Comparison of ENCODE assay signal across 8 mouse cellular contexts in the genomic region with DNA sequence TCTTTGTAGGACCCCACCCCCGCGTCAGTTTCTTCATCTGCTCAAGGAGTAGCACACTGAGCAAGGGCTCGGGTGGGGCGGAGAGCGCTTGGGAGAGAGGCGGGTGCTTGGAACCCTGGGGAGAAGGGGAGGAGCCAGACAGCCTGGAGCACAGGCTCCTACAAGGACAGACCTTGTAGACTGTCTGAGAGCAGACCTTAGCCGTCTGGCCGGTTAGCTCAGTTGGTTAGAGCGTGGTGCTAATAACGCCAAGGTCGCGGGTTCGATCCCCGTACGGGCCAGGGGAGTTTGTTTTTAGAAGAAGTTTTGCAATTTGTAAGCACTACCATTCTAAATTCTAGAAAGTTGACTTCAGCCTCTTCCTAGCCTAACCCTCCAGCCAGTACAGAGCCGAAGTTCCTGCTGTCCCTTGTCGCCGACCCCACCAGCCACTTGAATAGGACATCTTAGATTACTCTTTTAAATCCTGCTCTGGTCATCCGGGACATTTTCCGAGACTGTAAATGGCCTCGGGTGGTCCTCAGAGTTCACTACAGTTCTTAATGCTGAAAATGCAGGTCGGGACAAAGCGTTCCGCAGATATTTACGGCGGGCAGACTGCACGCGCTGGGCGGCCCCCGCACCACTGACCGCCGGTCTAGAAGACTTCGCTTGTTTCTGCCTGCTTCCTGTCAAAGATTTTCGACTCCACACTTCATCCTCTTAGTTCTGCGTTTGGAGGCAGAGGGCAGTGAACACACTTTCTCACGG. TPM values are rescaled to one million over a fixed set of nuclear protein-coding genes. Genes with fewer than 3 reads are reported as not detected.
A peak's percentile ranks its signal among the peaks of the same experiment; 100 is the strongest.
DNase-seq lines count a peak whose midpoint lies in the region; ATAC-seq lines count a peak whose summit lies in the region.

No protein-coding gene starts in this region.

- peak; percentile 93 for DNase-seq in MN1 (ENCODE audit: low spot score)
- peak; percentile 85 to 88 for DNase-seq in cerebellum, postnatal 10 days
- DNase-seq in frontal cortex, postnatal 10 days (ENCODE audit: low spot score in 2 of 2) = peak; percentile 67 to 79
- peak; percentile 66 to 82 for DNase-seq in layer of hippocampus, postnatal 25 days (ENCODE audit: extremely low spot score in 1 of 2, low spot score in 1 of 2)
- peak; percentile 95 for DNase-seq in lung, postnatal 25 days (ENCODE audit: low spot score)
- DNase-seq in retina, embryonic 14.5 days (ENCODE audit: low spot score) = peak; percentile 95
- peak; percentile 88 to 93 for DNase-seq in urinary bladder, adult 18-20 months (ENCODE audit: low spot score in 2 of 2)

- peak; percentile 75 for ATAC-seq in hindbrain, embryonic 12.5 days (ENCODE audit: low FRiP score)

- H3K9ac ChIP-seq in hindbrain, embryonic 12.5 days = peak overlapping the region; percentile 39

- no peaks in the 10 kb centered on the region for H3K36me3 ChIP-seq in hindbrain, embryonic 12.5 days

- no peak overlapping the region for H3K27ac ChIP-seq in hindbrain, embryonic 12.5 days

- peak overlapping the region; percentile 58 for H3K4me2 ChIP-seq in hindbrain, embryonic 12.5 days (replicated peaks)

- 1% methylated on average over 36 of the region's 36 CpGs for WGBS in hindbrain, embryonic 12.5 days

- peaks cover 29% of the 10 kb centered on the region for H3K27me3 ChIP-seq in hindbrain, embryonic 12.5 days

- peaks cover 4% of the 10 kb centered on the region; the same call in 1 of the 2 replicates for H3K4me1 ChIP-seq in hindbrain, embryonic 12.5 days

- H3K4me3 ChIP-seq in hindbrain, embryonic 12.5 days = peak overlapping the region; percentile 40

- no peaks in the 10 kb centered on the region for H3K9me3 ChIP-seq in hindbrain, embryonic 12.5 days (replicated peaks)

RNA-seq across cellular contexts. Expression of a gene that starts 4.6 kb away (rescaled TPM):
- polyA plus RNA-seq in hindbrain, embryonic 12.5 days (2016; fragmentation: Nextera tagmentation; extraction: Ambion mirVana) = 12.6 and 13.5 TPM in 2 replicates
- total RNA-seq in layer of hippocampus, postnatal 25 days (2021) = 10 to 100 TPM; 10.5 to 11.4 TPM

RNA-seq across cellular contexts. Expression of a gene that starts 4.7 kb away (rescaled TPM):
- 6.3 and 6.9 TPM in 2 replicates for polyA plus RNA-seq in hindbrain, embryonic 12.5 days (2016; fragmentation: Nextera tagmentation; extraction: Ambion mirVana)
- total RNA-seq in layer of hippocampus, postnatal 25 days (2021) = 10 to 100 TPM; 10.3 to 12.7 TPM

RNA-seq across cellular contexts. Expression of a gene that starts 43.6 kb away (rescaled TPM):
- 60.9 and 61.5 TPM in 2 replicates for polyA plus RNA-seq in hindbrain, embryonic 12.5 days (2016; fragmentation: Nextera tagmentation; extraction: Ambion mirVana)
- total RNA-seq in layer of hippocampus, postnatal 25 days (2021) = 10 to 100 TPM; 70.4 to 76.3 TPM

RNA-seq across cellular contexts. Expression of a gene that starts 43.8 kb away (rescaled TPM):
- 8.4 and 8.8 TPM in 2 replicates for polyA plus RNA-seq in hindbrain, embryonic 12.5 days (2016; fragmentation: Nextera tagmentation; extraction: Ambion mirVana)
- total RNA-seq in layer of hippocampus, postnatal 25 days (2021) = 10 to 100 TPM; 40.5 to 41.4 TPM
